Mouse (Mus musculus) kidney, postnatal 10 days (tissue): Measurements from ENCODE around the gene App.
A peak's percentile ranks its signal among the peaks of the same experiment; 100 is the strongest.

ENCODE experiments used
- DNase-seq: peaks from one replicate; pipeline ENCODE4 v3.0.0; 2021; ENCODE audit warnings: mixed read lengths

Gene App

GRCm38 (mm10) chr16:85173373-85174081, at the start of gene App:
App (minus strand) TSS chr16:85173766.
- peak; percentile 96 for DNase-seq

DNA sequence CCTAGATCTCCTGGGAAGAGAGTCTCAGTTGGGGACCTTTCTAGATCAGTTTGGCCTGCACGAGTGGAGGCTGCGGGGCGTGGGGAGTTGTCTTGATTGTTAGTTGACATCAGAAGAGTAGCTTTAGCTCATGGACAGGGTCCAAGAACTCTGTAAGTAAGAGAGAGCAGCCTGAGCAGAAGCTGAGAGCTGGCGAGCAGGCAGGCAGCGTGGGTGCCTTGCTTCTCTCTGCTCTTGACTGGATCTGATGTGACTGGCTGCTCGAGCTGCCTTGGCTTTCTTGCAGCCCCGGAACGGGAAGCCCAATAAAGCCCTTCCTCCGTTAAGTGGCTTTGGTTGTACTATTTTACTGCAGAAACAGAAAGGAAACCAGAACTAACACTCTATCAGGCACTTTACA, 42.3 kb upstream of the App start:
- DNase-seq: no peak

DNA sequence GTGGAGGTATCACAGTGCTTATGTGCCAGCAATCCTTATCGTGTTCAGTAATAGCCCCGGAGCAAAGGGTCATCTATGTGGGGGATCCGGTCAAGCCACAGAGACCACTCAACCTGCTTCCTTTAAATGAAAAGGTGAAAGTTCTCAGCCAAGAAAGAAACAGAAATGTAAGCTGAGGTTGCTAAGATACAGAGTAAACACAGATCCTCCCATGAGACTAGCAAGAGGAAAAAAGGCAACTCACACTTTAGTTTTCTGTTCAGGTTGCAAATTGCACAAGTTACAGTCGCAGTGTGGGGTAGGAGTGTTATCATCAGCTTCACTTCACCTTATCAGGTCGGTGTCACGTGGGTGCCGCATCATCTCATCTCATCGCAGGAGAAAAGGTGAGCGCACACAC, 41.6 kb upstream of the App start:
- DNase-seq: no peak

DNA sequence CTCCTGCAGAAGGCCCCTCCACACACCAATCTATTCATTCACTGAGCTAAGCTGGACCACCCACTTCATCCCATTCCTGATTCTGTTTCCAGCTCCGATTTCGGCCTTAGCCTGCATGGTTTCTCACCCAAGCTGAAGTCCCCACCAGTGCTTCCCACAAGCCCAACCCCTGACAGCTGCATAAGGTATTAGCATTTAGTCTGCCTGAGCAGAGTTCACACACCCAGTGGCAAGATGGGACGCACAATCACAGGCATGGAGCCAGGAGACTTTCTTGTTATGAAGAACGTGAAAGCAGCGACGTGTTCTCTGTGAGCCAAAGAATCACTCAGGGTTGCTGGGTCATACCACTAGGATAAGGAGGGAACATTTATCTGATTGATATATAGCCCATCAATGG, 22.1 kb upstream of the App start:
- peak; percentile 22 for DNase-seq

- no peak for DNase-seq
These were observed 21.6 kb upstream of the App start for GRCm38 (mm10) chr16:85195167-85195566.

DNA sequence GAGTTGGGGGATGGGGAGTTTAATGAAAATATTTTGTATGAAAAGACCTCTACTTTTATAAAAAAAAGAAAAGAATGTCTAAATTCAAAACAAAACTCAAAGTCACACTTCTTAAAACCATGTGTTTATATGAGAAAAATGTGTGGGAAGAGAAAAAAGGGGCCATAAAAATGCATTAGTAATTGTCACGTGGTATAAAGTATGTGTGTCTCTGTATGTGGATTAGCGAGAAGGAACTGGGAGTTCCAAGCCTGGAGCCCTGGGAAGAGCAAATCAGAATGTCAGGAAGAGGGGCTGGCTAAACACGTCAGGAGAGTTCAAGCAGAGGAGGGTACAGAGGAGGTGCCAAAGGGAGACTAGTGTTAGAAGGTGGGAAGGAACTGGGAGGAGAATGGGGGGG, 7.9 kb upstream of the App start:
- no peak for DNase-seq

- DNase-seq: no peak
These were observed 7.1 kb upstream of the App start for GRCm38 (mm10) chr16:85180710-85181109.

GRCm38 (mm10) chr16:85176666-85177065, 3.1 kb upstream of the App start:
- DNase-seq: peak; percentile 68

DNA sequence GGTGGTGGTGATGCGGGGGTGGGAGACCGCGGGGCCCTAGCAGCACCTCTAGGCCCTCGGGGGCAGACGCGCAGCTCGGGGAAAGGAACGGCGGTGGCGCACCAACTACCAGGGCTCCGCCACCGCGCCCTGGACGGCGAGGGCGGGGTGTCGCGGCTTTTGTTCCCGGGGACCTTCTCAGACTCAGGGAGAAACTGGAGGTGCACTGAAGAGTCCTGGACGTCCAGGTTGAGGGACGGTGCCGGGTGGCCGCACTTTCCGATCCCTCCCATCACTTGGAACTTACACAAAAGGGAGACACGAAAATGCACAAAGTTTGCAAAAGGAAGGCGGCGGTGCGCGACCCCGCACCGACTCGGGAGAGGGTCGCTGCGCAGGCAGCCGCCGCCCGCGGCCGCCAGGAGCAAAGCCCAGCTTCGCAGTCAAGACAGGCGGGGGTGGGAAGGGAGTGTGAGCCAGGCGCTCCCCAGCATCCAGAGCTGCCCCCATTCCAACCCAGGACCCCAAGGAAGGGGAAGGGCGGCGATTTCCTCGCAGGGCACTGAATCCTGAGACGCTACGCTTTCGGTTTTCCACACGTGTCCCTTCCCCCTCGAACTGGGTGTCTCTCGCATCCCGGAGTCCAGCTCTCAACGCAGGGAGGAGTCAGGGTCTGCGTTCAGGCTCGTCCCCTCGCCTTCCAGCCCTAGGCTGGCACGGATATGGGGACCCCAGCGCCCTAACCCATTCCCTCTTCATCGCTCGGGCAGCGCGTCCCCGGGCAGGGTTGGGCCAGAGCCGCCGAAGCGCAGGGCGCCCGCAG, 794 bp downstream of the App start:
- peak; percentile 76 for DNase-seq

- peak; percentile 70 for DNase-seq
These were observed 1.5 kb downstream of the App start for GRCm38 (mm10) chr16:85171976-85172570.

GRCm38 (mm10) chr16:85170826-85171510, 2.6 kb downstream of the App start:
- DNase-seq: no peak

- peak; percentile 79 for DNase-seq
These were observed 4.7 kb downstream of the App start for GRCm38 (mm10) chr16:85168821-85169220.

DNA sequence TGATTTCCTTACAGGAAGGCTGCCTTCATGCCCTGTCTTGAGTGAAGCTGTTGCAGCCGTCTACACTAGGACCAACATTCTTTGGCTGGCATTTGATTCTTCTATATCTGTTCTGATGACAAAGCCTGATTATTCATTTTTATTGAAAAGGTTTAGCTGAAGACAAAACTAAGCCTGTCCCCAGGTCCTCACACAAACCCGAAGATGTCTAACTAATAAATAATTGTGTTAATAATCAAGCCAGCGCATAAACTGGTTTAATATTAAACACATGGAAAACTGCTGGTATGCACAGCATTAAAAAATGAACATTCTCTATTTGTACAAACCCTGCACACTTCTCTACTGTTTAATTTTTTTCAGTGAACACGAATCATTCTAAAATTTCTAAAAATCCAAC, 7.4 kb downstream of the App start:
- no peak for DNase-seq

GRCm38 (mm10) chr16:85165631-85166030, 7.9 kb downstream of the App start:
- DNase-seq: no peak

DNA sequence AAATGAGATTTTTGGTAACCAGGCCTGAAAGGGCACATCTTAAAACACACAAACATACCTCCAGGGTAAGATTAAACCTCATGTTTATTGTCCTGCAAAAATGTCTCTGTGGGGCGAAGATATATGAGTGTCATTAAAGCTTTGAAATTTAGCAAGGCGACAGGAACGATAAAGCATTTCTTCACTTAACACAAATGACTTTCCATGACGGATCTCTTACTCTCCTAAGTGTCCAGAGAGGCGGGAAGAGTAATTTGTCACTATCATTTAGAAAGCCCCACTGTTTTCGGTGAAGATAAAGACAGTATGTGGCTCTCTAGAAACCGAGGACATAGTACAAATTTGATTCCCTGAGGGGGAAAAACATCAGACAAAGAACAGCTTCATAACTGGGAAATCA, 8.4 kb downstream of the App start:
- no peak for DNase-seq

DNA sequence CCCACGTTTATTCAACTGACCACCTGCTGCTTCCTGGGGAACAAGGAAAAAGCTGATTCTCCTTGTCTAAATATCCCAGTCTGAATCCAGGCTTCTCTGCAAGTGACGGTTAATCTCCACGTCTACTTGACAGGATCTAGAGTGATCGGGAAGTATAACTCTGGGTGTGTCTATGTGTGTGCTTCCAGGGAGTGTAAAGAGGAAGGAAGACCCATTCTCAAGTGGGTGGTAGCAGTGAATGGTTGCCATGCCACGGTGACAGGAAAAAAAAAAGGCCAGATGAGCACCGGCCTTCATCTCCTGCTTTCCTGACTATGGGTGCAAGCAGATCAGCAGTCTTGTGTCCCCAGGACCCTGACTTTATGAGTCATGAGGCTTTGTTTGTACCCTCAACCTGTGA, 10.8 kb downstream of the App start:
- DNase-seq: no peak

DNA sequence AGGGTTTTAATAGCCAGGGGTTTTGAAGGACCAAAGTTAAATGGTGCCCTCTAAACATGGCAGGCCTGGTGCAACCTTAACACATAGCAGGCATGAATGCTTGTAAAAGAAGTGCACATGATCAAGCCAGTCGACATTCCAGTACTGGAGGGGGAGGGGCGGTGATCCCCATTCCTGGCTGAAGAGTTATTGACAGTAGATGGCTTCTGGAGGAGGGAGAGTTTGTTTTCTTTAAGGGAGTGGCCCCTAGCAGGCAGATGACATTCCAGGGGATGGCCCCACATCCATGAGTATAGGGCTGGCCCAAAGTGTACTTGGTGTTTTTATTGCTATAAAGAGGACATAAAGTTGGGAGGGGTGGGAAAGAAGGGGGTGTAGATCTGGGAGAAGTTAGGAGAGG, 13.4 kb downstream of the App start:
- peak; percentile 57 for DNase-seq

- DNase-seq: no peak
These were observed 15.6 kb downstream of the App start for GRCm38 (mm10) chr16:85157796-85158546.

GRCm38 (mm10) chr16:85157156-85157555, 16.4 kb downstream of the App start:
- peak; percentile 35 for DNase-seq

- no peak for DNase-seq
These were observed 17.7 kb downstream of the App start for GRCm38 (mm10) chr16:85155836-85156235.

DNA sequence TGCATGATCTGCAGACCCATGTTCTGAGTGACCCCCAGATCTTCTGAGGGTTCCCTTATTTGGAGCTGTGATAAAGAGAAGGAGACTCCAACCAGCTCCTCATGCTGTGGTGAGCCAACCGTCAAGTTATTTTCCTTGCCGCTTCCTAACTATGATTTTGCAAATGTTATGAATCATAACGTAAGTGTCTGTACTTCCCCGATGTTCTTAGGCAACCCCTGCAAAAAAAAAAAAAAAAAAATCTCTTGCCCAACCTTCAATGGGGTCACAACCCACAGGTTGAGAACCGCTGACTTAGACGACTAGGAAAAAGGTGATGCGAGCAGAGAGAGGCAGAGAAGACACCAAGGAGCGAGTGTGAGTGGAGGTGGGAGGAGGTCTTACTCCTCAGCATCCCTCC, 21.1 kb downstream of the App start:
- no peak for DNase-seq

DNA sequence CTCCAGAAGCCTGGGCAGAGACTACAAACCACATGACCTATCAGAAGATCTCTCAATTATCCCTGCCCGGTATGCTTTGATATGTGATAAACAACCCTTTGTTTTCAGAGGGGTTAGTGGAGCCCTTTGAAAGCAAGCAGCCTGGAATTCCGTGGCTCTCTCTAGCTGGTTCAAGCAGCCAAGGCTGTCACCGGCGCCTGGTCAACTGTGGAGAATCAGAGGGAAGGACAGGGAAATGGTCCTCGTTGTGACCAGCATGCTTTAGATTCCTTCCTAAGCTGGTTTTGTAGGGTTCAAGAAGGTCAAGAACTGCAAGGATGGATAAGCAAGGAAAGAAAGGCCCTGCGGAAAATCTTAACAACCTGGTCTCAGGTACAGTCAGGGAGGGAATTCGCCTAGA, 21.9 kb downstream of the App start:
- peak; percentile 64 for DNase-seq

- peak; percentile 43 for DNase-seq
These were observed 22.7 kb downstream of the App start for GRCm38 (mm10) chr16:85150902-85151301.
